Mouse (Mus musculus): ENCODE measurements at regions not wholly inside any gene's neighbourhood (a gene's known extent, or its start where the extent isn't known, plus 50 kb on each side); places are given as distances from the start of the nearest gene placed in this dataset.

GRCm38 (mm10) chr12:109946179-109946578, 332.7 kb upstream of the Dio3 start:
- no peak for TF ChIP-seq CTCF (IDR thresholded peaks at IDR 0.05; ENCODE audit: insufficient read depth, low read length)
- TF ChIP-seq POLR2A (IDR thresholded peaks at IDR 0.05; ENCODE audit: borderline replicate concordance, extremely low read depth, low read depth, low read length), result no peak

Data from lung, adult 2 months (tissue).